Mouse (Mus musculus): Measurements from ENCODE around the gene 6430531B16Rik.

DNA sequence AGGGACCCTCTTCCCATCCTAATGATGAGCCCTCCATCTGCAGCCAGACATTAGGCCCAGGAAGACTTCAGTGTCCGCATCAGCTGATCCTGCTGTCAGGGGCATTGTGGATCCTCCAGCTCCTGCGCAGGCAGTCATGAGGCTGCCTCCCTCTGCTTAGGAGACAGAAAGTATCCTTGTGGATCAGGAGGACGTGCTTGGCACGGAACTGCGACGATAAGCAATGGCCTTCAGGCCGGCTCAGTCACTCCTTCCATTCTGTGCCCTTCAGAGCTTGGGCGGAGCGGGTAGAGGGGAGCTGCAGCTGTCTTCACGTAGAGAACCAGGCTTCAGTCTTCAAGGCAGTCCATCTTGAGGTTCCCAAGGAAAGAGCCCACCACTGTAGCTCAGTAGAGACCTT, 17.4 kb downstream of the 6430531B16Rik start:
- TF ChIP-seq POLR2A (IDR thresholded peaks at IDR 0.05; ENCODE audit: low read depth, low read length) (no peak), CTCF (conservative IDR thresholded peaks at IDR 0.05; ENCODE audit: insufficient read depth, insufficient read length, low read depth, low read length) (no peak)

Measured in kidney, adult 2 months (tissue).